Mouse (Mus musculus) embryonic facial prominence, embryonic 14.5 days (tissue): Measurements from ENCODE around the gene Tmem164. TPM values are rescaled to one million over a fixed set of nuclear protein-coding genes. Genes with fewer than 3 reads are reported as not detected.

ENCODE experiments used
- ATAC-seq: fragments of 200-750 bp; cut with Nextera tagmentation; 2 replicates; pipeline ENCODE4 v1.8.0; 2017; ENCODE audit warnings: low read depth, moderate number of reproducible peaks, moderate TSS enrichment
- DNase-seq: peaks from one replicate; pipeline ENCODE4 v3.0.0-alpha.2; 2015; ENCODE audit warnings: low spot score
- H3K27ac ChIP-seq: fragments of 300-500 bp; sonication (generic); replicated peaks from 2 replicates; pipeline ENCODE4 v1.5.1; 2014; ENCODE audit warnings: low read depth, mild to moderate bottlenecking, low read length, moderate library complexity
- H3K27me3 ChIP-seq: fragments of 300-500 bp; sonication (generic); replicated peaks from 2 replicates; pipeline ENCODE4 v1.6.1; 2014; ENCODE audit warnings: low read length; ENCODE audit not compliant: control insufficient read depth, insufficient read depth
- H3K36me3 ChIP-seq: fragments of 300-500 bp; sonication (generic); 2 replicates; pipeline ENCODE4 v1.6.1; 2014; ENCODE audit warnings: low read length, mixed read lengths; ENCODE audit not compliant: control insufficient read depth, insufficient read depth
- H3K4me1 ChIP-seq: fragments of 300-500 bp; sonication (generic); 2 replicates; pipeline ENCODE4 v1.6.1; 2014; ENCODE audit warnings: antibody characterized with exemption, low read length; ENCODE audit not compliant: control insufficient read depth, insufficient read depth
- H3K4me2 ChIP-seq: fragments of 300-500 bp; sonication (generic); 2 replicates; pipeline ENCODE4 v1.6.1; 2014; ENCODE audit warnings: low read depth, mild to moderate bottlenecking, low read length, moderate library complexity, mixed read lengths
- H3K4me3 ChIP-seq: fragments of 300-500 bp; sonication (generic); 2 replicates; pipeline ENCODE4 v1.5.1; 2014; ENCODE audit warnings: low read depth, mild to moderate bottlenecking, low read length
- H3K9ac ChIP-seq: fragments of 300-500 bp; sonication (generic); 2 replicates; pipeline ENCODE4 v1.6.1; 2014; ENCODE audit warnings: low read depth, mild to moderate bottlenecking, low read length, moderate library complexity, mixed read lengths
- H3K9me3 ChIP-seq: fragments of 300-500 bp; sonication (generic); 2 replicates; pipeline ENCODE4 v1.6.1; 2016; ENCODE audit warnings: low read length; ENCODE audit not compliant: control insufficient read depth
- WGBS: fragments of 180-500 bp; shearing (Covaris S2); extraction: QIAGEN DNeasy Blood & Tissue Kit; methylation state at CpG from one replicate; pipeline ENCODE4 v1.1.7; 2014; 5-methylcytosine and 5-hydroxymethylcytosine counted together
- polyA plus RNA-seq: library from polyadenylated mRNA; unstranded; fragments of >200 nt; fragmentation: Nextera tagmentation; extraction: Ambion mirVana; gene quantifications from 2 replicates; pipeline ENCODE4 v1.2.1, GENCODE M21; 2014

The Tmem164 gene
- polyA plus RNA-seq, 1 experiment from 2014 or later, result 31.8 TPM

GRCm38 (mm10) chrX:142671141-142671540 is 10.1 kb upstream of the Tmem164 start:
- Histone ChIP-seq H3K9ac (no peak overlapping the region), H3K4me1 (peaks cover 14% of the 10 kb centered on the region; the same call in 1 of the 2 replicates), H3K4me3 (no peak overlapping the region), H3K27ac (no peak overlapping the region), H3K27me3 (peaks cover 3% of the 10 kb centered on the region; the same call in 1 of the 2 replicates), H3K4me2 (no peak overlapping the region), H3K9me3 (no peaks in the 10 kb centered on the region), H3K36me3 (no peaks in the 10 kb centered on the region)
- WGBS, result 54% methylated on average over 1 of the region's 1 CpGs
- peak; percentile 26 for DNase-seq
- no peak for ATAC-seq

DNA sequence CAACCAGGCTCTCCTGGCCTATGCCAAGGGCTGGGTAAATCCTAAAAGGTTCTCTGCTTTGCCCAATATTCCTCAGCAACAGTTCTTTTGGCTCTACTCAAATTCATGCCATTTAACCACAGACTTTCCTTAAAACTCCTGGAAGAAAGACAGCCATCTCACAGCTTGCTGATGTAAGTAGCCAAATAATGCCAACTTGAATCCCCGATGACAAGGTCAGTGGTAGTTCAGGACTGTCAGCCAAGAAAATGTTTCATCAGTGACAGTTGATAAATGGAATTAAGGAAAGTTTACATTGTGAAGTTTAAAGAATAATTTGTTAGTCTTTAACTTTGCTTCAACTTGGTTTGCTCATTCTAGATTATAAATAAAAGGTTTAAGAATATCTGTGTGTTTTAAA is 8.5 kb upstream of the Tmem164 start:
- H3K4me1 ChIP-seq, result peaks cover 14% of the 10 kb centered on the region; the same call in 1 of the 2 replicates
- 81% methylated on average over 1 of the region's 1 CpGs for WGBS
- DNase-seq (no peak), ATAC-seq (no peak)
- no peak overlapping the region for H3K4me2 ChIP-seq
- no peaks in the 10 kb centered on the region for H3K36me3 ChIP-seq
- peaks cover 3% of the 10 kb centered on the region; the same call in 1 of the 2 replicates for H3K27me3 ChIP-seq
- H3K9ac ChIP-seq, result no peak overlapping the region
- H3K27ac ChIP-seq, result no peak overlapping the region
- H3K4me3 ChIP-seq, result no peak overlapping the region
- no peaks in the 10 kb centered on the region for H3K9me3 ChIP-seq

GRCm38 (mm10) chrX:142677193-142677592 is 4.0 kb upstream of the Tmem164 start:
- no peak overlapping the region for H3K9ac ChIP-seq
- no peaks in the 10 kb centered on the region for H3K9me3 ChIP-seq
- H3K36me3 ChIP-seq, result no peaks in the 10 kb centered on the region
- no peak overlapping the region for H3K27ac ChIP-seq
- peaks cover 11% of the 10 kb centered on the region; the same call in 1 of the 2 replicates for H3K27me3 ChIP-seq
- DNase-seq (no peak), ATAC-seq (no peak)
- 53% methylated on average over 3 of the region's 3 CpGs for WGBS
- no peaks in the 10 kb centered on the region for H3K4me1 ChIP-seq
- H3K4me3 ChIP-seq, result no peak overlapping the region
- no peak overlapping the region for H3K4me2 ChIP-seq

GRCm38 (mm10) chrX:142678499-142679474 is 2.4 kb upstream of the Tmem164 start:
- ATAC-seq (no peak), DNase-seq (no peak)
- Histone ChIP-seq H3K4me2 (no peak overlapping the region), H3K27me3 (peaks cover 16% of the 10 kb centered on the region; the same call in 1 of the 2 replicates), H3K36me3 (0 out of 2 replicates have a peak, but pooled peaks cover 4% of the 10 kb centered on the region), H3K9ac (no peak overlapping the region), H3K4me3 (no peak overlapping the region), H3K27ac (no peak overlapping the region), H3K4me1 (no peaks in the 10 kb centered on the region), H3K9me3 (no peaks in the 10 kb centered on the region)
- 66% methylated on average over 13 of the region's 13 CpGs for WGBS

GRCm38 (mm10) chrX:142679502-142680250 is 1.5 kb upstream of the Tmem164 start:
- Histone ChIP-seq H3K4me1 (no peaks in the 10 kb centered on the region), H3K9ac (peak overlapping the region; percentile 57; the same call in 1 of the 2 replicates), H3K36me3 (0 out of 2 replicates have a peak, but pooled peaks cover 4% of the 10 kb centered on the region), H3K4me2 (peak overlapping the region; percentile 70), H3K4me3 (peak overlapping the region; percentile 55; the same call in 1 of the 2 replicates), H3K27me3 (peaks cover 16% of the 10 kb centered on the region; the same call in 1 of the 2 replicates), H3K9me3 (no peaks in the 10 kb centered on the region), H3K27ac (peak overlapping the region; percentile 87)
- no peak for ATAC-seq
- 43% methylated on average over 11 of the region's 11 CpGs for WGBS
- DNase-seq, result no peak

- 16% methylated on average over 14 of the region's 19 CpGs for WGBS
- no peaks in the 10 kb centered on the region for H3K4me1 ChIP-seq
- peak overlapping the region; percentile 55 for H3K4me3 ChIP-seq
- peak overlapping the region; percentile 87 for H3K27ac ChIP-seq
- peak overlapping the region; percentile 70 for H3K4me2 ChIP-seq
- peak; percentile 56 for ATAC-seq
- no peaks in the 10 kb centered on the region for H3K9me3 ChIP-seq
- 0 out of 2 replicates have a peak, but pooled peaks cover 4% of the 10 kb centered on the region for H3K36me3 ChIP-seq
- peaks cover 16% of the 10 kb centered on the region; the same call in 1 of the 2 replicates for H3K27me3 ChIP-seq
- no peak for DNase-seq
- peak overlapping the region; percentile 57 for H3K9ac ChIP-seq
Observed at GRCm38 (mm10) chrX:142680391-142681055, 683 bp upstream of the Tmem164 start.

GRCm38 (mm10) chrX:142681616-142682141 is 473 bp downstream of the Tmem164 start:
- peak overlapping the region; percentile 87 for H3K27ac ChIP-seq
- 0 out of 2 replicates have a peak, but pooled peaks cover 4% of the 10 kb centered on the region for H3K36me3 ChIP-seq
- H3K9ac ChIP-seq, result peak overlapping the region; percentile 73
- DNase-seq (peak; percentile 76), ATAC-seq (peak; percentile 79)
- H3K27me3 ChIP-seq, result peaks cover 16% of the 10 kb centered on the region; the same call in 1 of the 2 replicates
- H3K4me1 ChIP-seq, result peaks cover 3% of the 10 kb centered on the region; the same call in 1 of the 2 replicates
- no peaks in the 10 kb centered on the region for H3K9me3 ChIP-seq
- peak overlapping the region; percentile 70 for H3K4me2 ChIP-seq
- no CpG with 5 or more reads among the region's 43 CpGs for WGBS
- H3K4me3 ChIP-seq, result peak overlapping the region; percentile 55
